Mouse (Mus musculus) stomach, embryonic 16.5 days (tissue): ENCODE measurements around the gene Errfi1. TPM values are rescaled to one million over a fixed set of nuclear protein-coding genes. Genes with fewer than 3 reads are reported as not detected.

Experiments used
- ATAC-seq: fragments of 200-750 bp; cut with Nextera tagmentation; 2 replicates; pipeline ENCODE4 v1.8.0; 2017; ENCODE audit warnings: moderate number of reproducible peaks, moderate TSS enrichment; ENCODE audit not compliant: insufficient read depth, low FRiP score
- H3K27ac ChIP-seq: fragments of 300-500 bp; sonication (generic); 2 replicates; pipeline ENCODE4 v1.5.1; 2014; ENCODE audit warnings: low read length
- H3K27me3 ChIP-seq: fragments of 300-500 bp; sonication (generic); 2 replicates; pipeline ENCODE4 v1.6.1; 2014; ENCODE audit warnings: low read length, control low read depth, mixed read lengths; ENCODE audit not compliant: control insufficient read depth, insufficient read depth
- H3K36me3 ChIP-seq: fragments of 300-500 bp; sonication (generic); 2 replicates; pipeline ENCODE4 v1.6.1; 2014; ENCODE audit warnings: low read length; ENCODE audit not compliant: control insufficient read depth, insufficient read depth
- H3K4me1 ChIP-seq: fragments of 300-500 bp; sonication (generic); 2 replicates; pipeline ENCODE4 v1.6.1; 2014; ENCODE audit warnings: low read length, control low read depth, mixed read lengths; ENCODE audit not compliant: control insufficient read depth, insufficient read depth
- H3K4me2 ChIP-seq: fragments of 300-500 bp; sonication (generic); 2 replicates; pipeline ENCODE4 v1.6.1; 2014; ENCODE audit warnings: low read depth, low read length, mixed read lengths
- H3K4me3 ChIP-seq: fragments of 300-500 bp; sonication (generic); replicated peaks from 2 replicates; pipeline ENCODE4 v1.5.1; 2014; ENCODE audit warnings: mild to moderate bottlenecking, low read length
- H3K9ac ChIP-seq: fragments of 300-500 bp; sonication (generic); 2 replicates; pipeline ENCODE4 v1.6.1; 2014; ENCODE audit warnings: low read length
- H3K9me3 ChIP-seq: fragments of 300-500 bp; sonication (generic); replicated peaks from 2 replicates; pipeline ENCODE4 v1.6.1; 2016; ENCODE audit warnings: low read length, control low read depth; ENCODE audit not compliant: control insufficient read depth
- WGBS: fragments of 180-500 bp; shearing (Covaris S2); extraction: QIAGEN DNeasy Blood & Tissue Kit; methylation state at CpG from one replicate; pipeline ENCODE4 v1.1.7; 2014; 5-methylcytosine and 5-hydroxymethylcytosine counted together
- polyA plus RNA-seq: library from polyadenylated mRNA; unstranded; fragments of >200 nt; fragmentation: Nextera tagmentation; extraction: Ambion mirVana; gene quantifications from 2 replicates; pipeline ENCODE4 v1.2.1, GENCODE M21; 2015

Errfi1 gene
- polyA plus RNA-seq, 1 experiment from 2014 or later: 30.8 TPM

- WGBS: under 1% methylated on average over 56 of the region's 56 CpGs
- peak overlapping the region; percentile 71 for H3K4me2 ChIP-seq
- peak overlapping the region; percentile 83 for H3K4me3 ChIP-seq
- H3K4me1 ChIP-seq: peaks cover 16% of the 10 kb centered on the region
- H3K27me3 ChIP-seq: no peaks in the 10 kb centered on the region
- H3K9me3 ChIP-seq: no peaks in the 10 kb centered on the region
- peaks cover 7% of the 10 kb centered on the region; the same call in 1 of the 2 replicates for H3K36me3 ChIP-seq
- ATAC-seq: peak; percentile 92
- H3K9ac ChIP-seq: peak overlapping the region; percentile 89
- peak overlapping the region; percentile 78 for H3K27ac ChIP-seq
Observed at GRCm38 (mm10) chr4:150909451-150910156, 55.9 kb downstream of the Errfi1 start.

- H3K4me2 ChIP-seq: peak overlapping the region; percentile 55
- peak overlapping the region; percentile 71 for H3K27ac ChIP-seq
- peak overlapping the region; percentile 28 for H3K4me3 ChIP-seq
- 82% methylated on average over 19 of the region's 19 CpGs for WGBS
- no peaks in the 10 kb centered on the region for H3K27me3 ChIP-seq
- ATAC-seq: peak; percentile 3
- H3K9me3 ChIP-seq: no peaks in the 10 kb centered on the region
- peak overlapping the region; percentile 63 for H3K9ac ChIP-seq
- peaks cover 7% of the 10 kb centered on the region; the same call in 1 of the 2 replicates for H3K36me3 ChIP-seq
- peaks cover 23% of the 10 kb centered on the region for H3K4me1 ChIP-seq
Observed at GRCm38 (mm10) chr4:150910164-150910951, 56.6 kb downstream of the Errfi1 start.

- no peaks in the 10 kb centered on the region for H3K36me3 ChIP-seq
- no peak for ATAC-seq
- H3K27ac ChIP-seq: peak overlapping the region; percentile 93
- H3K4me2 ChIP-seq: peak overlapping the region; percentile 83
- H3K9ac ChIP-seq: peak overlapping the region; percentile 89
- no peaks in the 10 kb centered on the region for H3K9me3 ChIP-seq
- H3K27me3 ChIP-seq: no peaks in the 10 kb centered on the region
- H3K4me3 ChIP-seq: peak overlapping the region; percentile 80
- 11% methylated on average over 12 of the region's 12 CpGs for WGBS
- H3K4me1 ChIP-seq: peaks cover 20% of the 10 kb centered on the region
Observed at GRCm38 (mm10) chr4:150913743-150914142, 60.0 kb downstream of the Errfi1 start.

GRCm38 (mm10) chr4:150914290-150914733 lies 60.6 kb downstream of the Errfi1 start, which contains the start of the genes Park7 and Tnfrsf9:
Park7 (minus strand) TSS chr4:150914437.
Tnfrsf9 (plus strand) TSS chr4:150914562.
- H3K9ac ChIP-seq: peak within 1 kb of the TSS; percentile 89

GRCm38 (mm10) chr4:150915181-150915906 lies 61.6 kb downstream of the Errfi1 start:
- no peaks in the 10 kb centered on the region for H3K27me3 ChIP-seq
- H3K9ac ChIP-seq: peak overlapping the region; percentile 89
- ATAC-seq: no peak
- H3K27ac ChIP-seq: peak overlapping the region; percentile 82
- peak overlapping the region; percentile 83 for H3K4me2 ChIP-seq
- H3K4me3 ChIP-seq: peak overlapping the region; percentile 80
- no peaks in the 10 kb centered on the region for H3K9me3 ChIP-seq
- peaks cover 20% of the 10 kb centered on the region for H3K4me1 ChIP-seq
- H3K36me3 ChIP-seq: no peaks in the 10 kb centered on the region
- 41% methylated on average over 10 of the region's 10 CpGs for WGBS

More at GRCm38 (mm10) chr4:150914290-150914733, 60.6 kb downstream of the Errfi1 start, which contains the start of the genes Park7 and Tnfrsf9:
- Histone ChIP-seq H3K4me2 (peak within 1 kb of the TSS; percentile 83), H3K27ac (peak within 1 kb of the TSS; percentile 93), H3K27me3 (no peaks in the 10 kb centered on the region), H3K9me3 (no peaks in the 10 kb centered on the region), H3K36me3 (no peaks in the 10 kb centered on the region), H3K4me3 (peak within 1 kb of the TSS; percentile 80), H3K4me1 (peaks cover 23% of the 10 kb centered on the region)
- under 1% methylated on average over 48 of the region's 48 CpGs for WGBS
- ATAC-seq: peak; percentile 89

GRCm38 (mm10) chr4:150917336-150918027 lies 63.8 kb downstream of the Errfi1 start:
- Histone ChIP-seq H3K36me3 (no peaks in the 10 kb centered on the region), H3K9me3 (no peaks in the 10 kb centered on the region), H3K9ac (no peak overlapping the region), H3K4me3 (no peak overlapping the region), H3K4me2 (no peak overlapping the region), H3K4me1 (peaks cover 20% of the 10 kb centered on the region), H3K27ac (no peak overlapping the region), H3K27me3 (no peaks in the 10 kb centered on the region)
- ATAC-seq: no peak
- WGBS: 68% methylated on average over 8 of the region's 8 CpGs

Other genes with a start within 250 kb of the Errfi1 start
- gene Slc45a1, start 201.7 kb upstream of the Errfi1 start, polyA plus RNA-seq: 0.82 and 1.1 TPM in 2 replicates
- 362 and 368 TPM in 2 replicates for gene Park7, start 60.5 kb downstream of the Errfi1 start, polyA plus RNA-seq
- 0.84 and 1.3 TPM in 2 replicates for gene Tnfrsf9, start 60.6 kb downstream of the Errfi1 start, polyA plus RNA-seq
- gene Uts2, start 143.2 kb downstream of the Errfi1 start, polyA plus RNA-seq: not detected in 2 replicates
- 5.6 and 5.9 TPM in 2 replicates for gene Per3, start 190.7 kb downstream of the Errfi1 start, polyA plus RNA-seq
- 131 and 144 TPM in 2 replicates for gene Vamp3, start 204.0 kb downstream of the Errfi1 start, polyA plus RNA-seq
- gene Gm13090, start 235.7 kb downstream of the Errfi1 start, polyA plus RNA-seq: not detected in 2 replicates